Mouse (Mus musculus): ENCODE measurements around the gene Best2.

The Best2 gene

DNA sequence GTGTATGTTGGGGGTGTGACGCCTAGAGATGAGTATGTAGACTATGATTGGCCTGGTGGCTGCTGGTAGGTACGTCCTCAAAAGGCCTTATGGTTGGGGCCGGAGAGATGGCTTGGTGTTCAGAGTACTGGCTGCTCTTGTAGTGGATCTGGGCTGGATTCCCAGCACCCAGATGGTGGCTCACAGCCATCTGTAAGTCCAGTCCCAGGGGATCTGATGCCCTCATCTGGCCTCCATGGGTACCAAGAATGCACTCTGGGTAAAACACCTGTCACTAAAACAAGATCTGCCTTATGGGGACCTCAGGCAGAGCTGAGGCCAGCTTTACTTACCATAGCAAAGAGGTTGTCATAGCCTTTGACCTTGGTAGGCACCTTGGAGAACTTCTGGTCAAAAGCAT, 9.5 kb upstream of the Best2 start:
- DNase-seq (ENCODE audit: low read depth in 2 of 2, low spot score in 2 of 2): no peak

DNA sequence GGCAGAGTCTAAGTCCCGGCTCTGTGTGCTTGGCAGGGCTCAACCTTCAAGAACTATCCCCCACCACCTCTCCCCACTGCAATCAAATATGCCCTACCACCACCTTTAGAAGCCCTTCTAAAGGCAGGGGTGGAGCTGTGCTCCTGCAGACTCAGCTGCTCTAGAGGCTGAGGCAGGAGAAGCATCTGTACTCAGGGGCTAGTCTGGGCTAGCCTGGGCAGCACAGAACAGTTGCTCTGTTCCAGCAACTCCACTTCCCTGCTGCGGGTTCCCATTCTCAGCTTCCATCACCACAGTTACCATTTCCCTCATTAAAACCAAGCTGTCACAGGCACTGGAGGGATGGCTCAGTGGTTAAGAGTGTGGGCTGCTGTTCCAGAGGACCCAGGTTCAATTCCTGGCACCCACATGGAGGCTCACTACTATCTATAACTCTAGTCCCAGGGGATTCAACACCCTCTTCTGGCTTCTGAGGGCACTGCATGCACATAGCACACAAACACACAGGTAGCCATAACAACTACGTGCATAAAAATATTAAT, 7.3 kb upstream of the Best2 start:
- no peak for DNase-seq (ENCODE audit: low read depth in 2 of 2, low spot score in 2 of 2)

DNA sequence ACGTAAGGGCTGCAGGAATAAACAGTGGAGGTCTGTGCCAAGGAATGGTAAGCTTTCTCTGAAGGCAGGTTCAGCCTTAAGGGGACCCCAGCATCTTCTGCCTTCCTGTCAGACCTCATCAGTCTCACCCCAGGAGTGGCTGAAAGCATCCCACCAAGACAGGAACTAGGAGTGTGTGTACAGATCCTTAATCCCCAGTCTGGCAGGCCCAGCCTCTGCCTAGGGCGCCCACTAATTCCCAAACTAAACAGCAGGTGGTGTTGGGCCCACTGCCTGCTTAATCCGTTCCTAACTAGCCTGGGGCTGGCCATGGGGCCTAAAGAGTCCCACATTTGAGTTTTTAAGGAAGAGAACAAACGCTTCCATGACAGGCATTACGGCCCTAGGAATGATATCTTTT, 2.9 kb upstream of the Best2 start:
- no peak for DNase-seq (ENCODE audit: low read depth in 2 of 2, low spot score in 2 of 2)

DNA sequence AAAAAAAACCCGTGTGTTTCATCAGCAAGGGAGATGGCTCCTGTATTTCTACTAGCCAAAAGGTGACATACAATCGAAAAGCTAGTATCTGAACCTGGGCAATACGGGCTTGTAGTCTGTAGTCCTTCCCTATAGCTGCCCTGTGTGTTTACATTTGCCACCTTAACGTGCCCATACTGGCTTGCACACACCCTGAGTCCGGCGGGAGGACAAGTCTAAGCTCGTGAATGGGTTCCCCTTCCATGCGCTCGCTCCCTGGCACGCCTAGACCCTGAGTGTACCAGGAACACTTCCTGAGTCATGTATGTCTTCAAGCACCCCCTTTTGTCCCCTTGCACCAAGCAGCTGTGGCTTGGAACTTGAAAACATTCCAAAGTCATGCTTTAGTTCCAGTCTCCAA, 2.4 kb upstream of the Best2 start:
- no peak for DNase-seq (ENCODE audit: low read depth in 2 of 2, low spot score in 2 of 2)

DNA sequence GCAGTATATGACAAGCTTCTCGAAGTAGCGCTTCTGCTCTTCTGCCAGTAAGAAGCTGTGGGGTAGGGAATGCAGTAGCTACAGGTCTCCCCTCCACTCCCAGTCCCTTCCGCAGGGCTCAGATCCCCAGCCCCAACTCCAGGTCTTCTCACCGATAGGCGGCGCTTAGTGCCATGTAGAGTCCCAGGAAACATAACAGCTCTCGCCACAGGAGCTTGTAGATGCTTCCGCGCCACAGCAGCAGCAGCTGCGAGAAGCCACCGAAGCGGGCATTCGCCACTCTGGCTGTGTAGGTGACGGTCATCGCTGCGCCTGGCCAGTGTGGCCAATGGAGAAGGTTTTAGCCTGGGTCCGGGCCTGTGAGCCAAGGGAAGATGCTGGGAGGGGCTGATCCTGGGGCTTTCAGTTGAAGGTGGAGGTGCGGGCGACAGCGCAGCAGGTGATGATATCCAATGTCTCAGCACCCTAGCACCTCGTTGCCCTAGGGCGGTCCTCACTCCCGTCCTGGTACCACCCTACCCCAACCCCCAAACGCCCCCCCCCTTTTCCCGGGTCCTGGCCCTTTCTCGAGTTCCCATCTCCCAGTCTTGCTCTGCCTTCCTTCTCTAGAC, 996 bp downstream of the Best2 start:
- DNase-seq (ENCODE audit: low read depth in 2 of 2, low spot score in 2 of 2): peak; percentile 75 to 78

DNA sequence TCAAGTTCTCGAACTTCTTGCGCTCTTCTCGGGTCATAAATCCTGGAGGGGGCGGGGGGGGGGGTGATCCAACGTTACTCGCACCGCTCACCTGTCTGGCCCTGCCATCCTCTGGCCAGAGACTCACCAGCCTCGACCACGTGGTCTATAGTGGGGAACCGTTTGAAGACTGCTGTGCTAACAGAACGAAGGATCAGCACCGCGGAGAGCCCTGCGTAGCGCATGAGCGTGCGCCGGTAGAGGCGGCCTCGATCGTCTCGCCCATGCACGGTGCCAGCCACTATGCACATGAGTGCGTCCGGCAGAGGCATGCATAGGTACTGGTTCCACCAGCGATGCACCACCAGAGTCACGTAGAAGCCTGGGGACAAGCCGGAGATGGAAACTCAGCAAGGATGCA, 3.1 kb downstream of the Best2 start:
- DNase-seq (ENCODE audit: low read depth in 2 of 2, low spot score in 2 of 2): no peak

DNA sequence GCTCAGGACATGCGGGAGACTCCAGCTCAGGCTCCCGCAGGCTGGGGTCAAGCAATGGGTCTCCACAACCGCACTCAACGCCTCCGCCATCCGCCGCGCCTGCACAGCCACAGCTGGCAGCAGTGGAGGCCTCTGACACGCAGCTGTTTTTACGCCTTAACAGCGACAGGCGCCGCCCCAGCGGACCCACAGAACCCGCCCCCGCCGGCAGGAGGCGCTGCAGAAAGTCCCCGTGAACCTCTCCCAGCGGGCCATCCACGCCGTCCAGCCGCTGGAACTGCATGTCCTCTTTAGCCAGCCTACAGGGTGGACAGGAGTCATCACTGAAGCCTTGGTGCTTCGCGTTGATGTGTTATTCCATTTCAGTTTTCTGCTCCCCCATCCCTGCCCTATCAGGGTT, 6.6 kb downstream of the Best2 start:
- peak; percentile 45 to 51 for DNase-seq (ENCODE audit: low read depth in 2 of 2, low spot score in 2 of 2)

DNA sequence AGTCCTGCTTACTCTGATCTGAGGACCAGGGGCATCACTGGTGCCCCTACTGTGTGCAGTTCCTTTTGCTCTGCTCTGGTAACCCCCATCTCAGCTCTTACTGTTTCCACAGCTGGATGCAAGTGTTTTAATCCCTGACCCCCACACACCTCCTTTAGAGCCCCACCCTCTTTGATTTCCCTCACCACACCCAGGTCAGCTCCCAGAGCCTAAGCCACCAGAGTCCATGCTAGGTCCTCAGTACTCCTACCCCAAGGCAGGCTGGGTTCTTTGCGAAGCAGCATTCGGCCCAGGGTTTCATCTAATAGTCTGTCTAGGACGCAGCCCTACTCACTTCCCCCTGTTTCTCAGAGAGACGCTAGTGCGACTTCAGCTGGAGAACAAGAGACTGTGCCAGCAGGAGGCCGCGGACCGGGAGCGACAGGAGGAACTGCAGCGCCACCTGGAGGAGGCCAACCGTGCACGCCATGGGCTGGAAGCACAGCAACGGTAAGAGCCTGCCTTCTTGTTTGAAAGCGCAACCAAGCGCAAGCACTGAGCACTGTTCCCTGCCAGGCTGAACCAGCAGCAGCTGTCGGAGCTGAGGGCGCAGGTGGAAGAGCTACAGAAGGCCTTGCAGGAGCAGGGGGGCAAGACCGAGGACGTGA, 16.6 kb downstream of the Best2 start:
- DNase-seq (ENCODE audit: low read depth in 2 of 2, low spot score in 2 of 2): peak; percentile 89 to 94

DNA sequence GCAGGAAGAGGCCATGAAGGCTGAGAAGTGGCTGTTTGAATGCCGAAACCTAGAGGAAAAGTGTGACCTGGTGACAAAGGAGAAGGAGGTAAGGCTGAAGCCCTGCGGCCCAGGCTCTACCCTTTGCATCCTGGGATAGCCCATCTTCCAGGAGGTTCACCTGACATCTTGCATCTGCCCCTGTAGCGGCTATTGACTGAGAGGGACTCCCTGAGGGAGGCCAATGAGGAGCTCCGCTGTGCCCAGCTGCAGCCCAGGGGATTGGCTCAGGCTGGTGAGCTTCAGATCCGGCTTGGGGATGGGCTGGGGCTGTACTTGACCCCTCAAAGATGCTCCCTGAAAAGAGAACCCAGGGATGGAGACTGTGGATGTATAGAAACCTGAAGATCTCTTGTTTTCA, 17.4 kb downstream of the Best2 start:
- no peak for DNase-seq (ENCODE audit: low read depth in 2 of 2, low spot score in 2 of 2)

DNA sequence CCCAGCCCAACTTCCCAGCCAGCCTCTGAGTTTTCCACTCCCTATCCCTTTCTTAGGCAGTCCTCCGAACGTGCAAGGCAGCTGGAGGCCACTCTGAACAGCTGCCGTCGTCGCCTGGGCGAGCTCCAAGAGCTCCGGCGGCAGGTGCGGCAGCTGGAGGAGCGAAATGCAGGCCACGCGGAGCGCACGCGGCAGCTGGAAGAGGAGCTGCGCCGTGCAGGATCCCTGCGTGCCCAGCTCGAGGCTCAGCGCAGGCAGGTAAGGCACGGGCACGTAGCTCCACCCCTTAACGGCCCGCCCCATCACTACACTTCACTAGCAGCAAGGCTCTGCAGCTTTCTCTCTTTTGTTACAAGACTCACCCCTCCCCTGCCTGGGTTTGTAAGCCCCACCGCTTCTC, 18.7 kb downstream of the Best2 start:
- no peak for DNase-seq (ENCODE audit: low read depth in 2 of 2, low spot score in 2 of 2)

DNA sequence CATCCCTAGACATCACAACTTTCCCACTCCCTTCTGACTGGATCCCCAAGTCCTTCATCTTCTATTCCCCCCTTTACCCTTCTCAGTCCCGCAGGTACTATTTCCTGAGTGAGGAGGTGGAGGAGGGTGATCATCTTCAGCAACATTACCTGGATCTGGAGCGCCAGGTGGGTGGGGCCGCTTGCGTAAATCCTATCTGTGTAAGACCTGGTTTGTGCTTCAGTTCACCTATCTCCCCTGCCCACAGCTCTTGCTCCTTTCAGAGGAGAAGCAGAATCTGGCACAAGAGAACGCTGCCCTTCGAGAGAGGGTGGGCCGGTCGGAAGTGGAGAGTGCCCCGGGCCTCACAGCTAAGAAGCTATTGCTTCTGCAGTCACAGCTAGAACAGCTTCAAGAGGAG, 20.0 kb downstream of the Best2 start:
- no peak for DNase-seq (ENCODE audit: low read depth in 2 of 2, low spot score in 2 of 2)

DNA sequence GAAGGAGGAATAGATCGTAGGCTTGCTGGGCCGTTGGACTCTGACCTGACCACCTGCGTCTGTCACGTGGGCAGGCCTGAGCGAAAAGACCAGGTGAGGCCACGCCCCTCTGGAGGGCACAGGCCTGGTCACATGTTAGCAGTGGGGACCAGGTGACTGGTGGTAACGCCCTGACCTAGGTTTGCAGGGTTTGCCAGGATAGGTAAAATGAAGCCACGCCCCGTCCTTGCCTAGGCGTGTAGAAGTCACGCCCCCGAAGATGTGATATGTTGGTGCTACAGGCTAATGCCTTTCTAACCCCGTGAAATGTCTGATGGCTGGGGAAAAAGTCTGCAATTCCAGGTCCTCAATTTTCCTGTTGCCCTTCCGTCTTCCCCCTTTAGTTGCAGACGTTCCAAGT, 23.5 kb downstream of the Best2 start:
- DNase-seq (ENCODE audit: low read depth in 2 of 2, low spot score in 2 of 2): peak in 1 of 2 experiments; percentile 25

DNA sequence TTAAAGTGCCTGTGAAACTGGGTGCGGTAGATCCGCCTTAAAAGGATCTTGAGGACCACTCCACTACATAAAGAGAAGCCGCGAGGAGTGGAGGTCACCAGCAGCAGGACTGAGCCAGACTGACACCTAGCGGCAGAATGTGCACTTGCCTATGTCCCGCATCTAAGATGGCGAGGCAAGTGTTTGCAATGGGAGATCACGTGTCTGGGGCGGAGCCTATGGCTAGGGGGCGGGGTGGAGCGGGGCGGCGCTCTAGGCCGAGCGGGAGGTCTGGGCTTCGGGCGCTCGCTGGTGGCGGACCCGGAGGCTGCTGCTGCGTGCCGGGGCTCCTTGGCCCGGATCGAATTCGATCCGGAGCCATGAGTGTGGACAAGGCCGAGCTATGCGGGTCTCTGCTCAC, 24.0 kb downstream of the Best2 start, which contains the start of gene Hook2:
Hook2 (plus strand) TSS at position 255 of the 400 bp plus-strand sequence.
- DNase-seq (ENCODE audit: low read depth in 2 of 2, low spot score in 2 of 2): peak; percentile 94 to 97

DNA sequence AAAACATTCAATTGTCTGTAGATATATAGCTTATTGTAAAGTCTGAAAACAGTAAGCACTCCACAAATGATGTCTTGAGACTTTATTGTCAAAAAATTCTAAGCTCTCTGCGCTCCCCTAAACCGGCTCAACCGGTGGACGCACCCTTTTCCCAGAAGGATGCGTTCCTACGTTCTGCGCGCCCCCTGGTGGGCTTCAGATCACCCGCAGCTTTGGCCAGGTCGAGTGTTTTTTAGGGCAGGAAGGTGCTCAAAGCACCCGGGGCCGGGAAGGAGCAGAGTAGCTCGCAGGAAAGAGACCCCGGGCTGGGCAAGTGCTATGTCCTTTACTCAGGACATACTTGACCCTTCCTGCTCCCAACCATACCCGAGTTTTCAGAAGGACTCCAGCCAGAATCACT, 24.5 kb downstream of the Best2 start:
- DNase-seq (ENCODE audit: low read depth in 2 of 2, low spot score in 2 of 2): peak; percentile 83 to 89

DNA sequence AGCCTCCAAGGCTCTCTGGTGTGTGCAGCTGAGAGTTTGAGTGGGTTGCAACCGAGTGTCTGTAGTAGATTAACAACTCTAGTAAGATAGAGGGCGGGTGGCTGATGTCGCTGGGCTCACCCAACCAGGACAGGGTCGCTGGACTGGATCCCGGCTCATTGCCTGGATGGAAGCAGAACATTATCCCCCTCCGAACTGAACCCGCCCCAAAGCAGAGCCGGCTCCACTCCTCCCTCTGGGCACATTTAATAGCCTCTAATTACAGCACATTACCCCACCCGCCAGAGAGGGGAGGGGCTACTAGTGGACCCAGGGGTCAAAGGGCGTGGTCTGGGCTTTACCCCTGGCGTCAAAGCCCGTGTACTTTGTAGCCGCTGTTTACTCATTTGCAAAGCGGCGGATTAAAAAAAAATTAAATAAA, 25.0 kb downstream of the Best2 start:
- DNase-seq (ENCODE audit: low read depth in 2 of 2, low spot score in 2 of 2): no peak

DNA sequence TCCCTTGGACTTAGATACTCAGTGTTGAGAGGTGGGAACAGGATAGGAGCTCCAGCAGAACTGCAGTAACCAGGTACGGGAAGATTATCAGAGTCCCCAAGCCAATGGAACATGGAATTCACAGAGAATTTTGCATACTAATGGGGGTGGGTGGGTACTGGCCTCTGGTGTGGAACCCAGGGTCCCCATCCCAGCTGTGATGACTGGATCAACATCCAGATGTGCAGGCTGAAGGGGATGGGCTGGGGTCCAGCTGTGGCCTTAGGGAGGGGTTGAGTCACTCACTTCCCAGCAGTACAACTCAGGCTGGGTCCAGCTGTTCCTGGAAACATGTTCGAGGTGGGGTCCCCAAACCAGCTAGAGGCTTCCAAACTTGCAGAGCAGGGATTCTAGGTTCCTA, 26.4 kb downstream of the Best2 start:
- DNase-seq (ENCODE audit: low read depth in 2 of 2, low spot score in 2 of 2): no peak

DNA sequence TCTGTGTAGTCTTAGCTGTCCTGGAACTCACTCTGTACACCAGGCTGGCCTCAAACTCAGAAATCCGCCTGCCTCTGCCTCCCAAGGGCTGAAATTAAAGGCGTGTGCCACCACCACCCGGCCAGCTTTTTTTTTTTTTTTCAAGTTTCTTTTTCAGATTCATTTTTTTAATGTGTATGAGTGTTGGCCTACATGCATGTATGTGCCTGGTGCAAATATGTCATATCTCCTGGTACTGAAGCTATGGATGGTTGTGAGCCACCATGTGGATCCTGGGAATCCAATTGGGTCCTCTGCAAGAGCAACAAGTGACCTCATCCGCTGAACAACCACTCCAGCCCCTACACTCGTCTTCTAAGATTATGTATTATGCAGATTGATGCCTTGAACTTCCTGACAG, 26.9 kb downstream of the Best2 start:
- no peak for DNase-seq (ENCODE audit: low read depth in 2 of 2, low spot score in 2 of 2)

DNA sequence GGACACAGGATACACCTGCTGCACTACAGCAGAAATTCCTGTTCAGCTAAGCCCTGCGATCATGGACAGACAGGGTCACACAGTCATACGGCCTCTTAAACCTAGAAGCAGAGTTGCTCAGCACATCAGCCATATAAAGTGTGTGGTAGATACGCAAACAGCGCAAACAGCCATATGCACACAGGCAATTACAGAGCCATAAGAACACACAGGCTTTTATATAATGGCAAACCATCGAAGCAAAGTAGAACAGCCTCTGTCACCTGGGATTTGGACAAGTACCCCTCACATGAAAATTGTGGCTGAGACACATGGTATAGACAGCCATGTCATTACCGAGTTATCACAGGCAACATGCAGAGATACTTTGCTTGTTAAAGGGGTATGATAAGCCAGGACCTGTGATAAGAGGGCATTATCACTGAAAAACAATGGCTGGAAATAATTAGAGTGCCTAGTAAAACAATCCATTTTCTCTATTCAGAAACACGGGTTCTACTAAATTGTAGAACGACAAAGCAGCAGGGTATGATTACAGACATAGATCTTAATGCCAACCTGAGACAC, 27.9 kb downstream of the Best2 start:
- DNase-seq (ENCODE audit: low read depth in 2 of 2, low spot score in 2 of 2): no peak

DNA sequence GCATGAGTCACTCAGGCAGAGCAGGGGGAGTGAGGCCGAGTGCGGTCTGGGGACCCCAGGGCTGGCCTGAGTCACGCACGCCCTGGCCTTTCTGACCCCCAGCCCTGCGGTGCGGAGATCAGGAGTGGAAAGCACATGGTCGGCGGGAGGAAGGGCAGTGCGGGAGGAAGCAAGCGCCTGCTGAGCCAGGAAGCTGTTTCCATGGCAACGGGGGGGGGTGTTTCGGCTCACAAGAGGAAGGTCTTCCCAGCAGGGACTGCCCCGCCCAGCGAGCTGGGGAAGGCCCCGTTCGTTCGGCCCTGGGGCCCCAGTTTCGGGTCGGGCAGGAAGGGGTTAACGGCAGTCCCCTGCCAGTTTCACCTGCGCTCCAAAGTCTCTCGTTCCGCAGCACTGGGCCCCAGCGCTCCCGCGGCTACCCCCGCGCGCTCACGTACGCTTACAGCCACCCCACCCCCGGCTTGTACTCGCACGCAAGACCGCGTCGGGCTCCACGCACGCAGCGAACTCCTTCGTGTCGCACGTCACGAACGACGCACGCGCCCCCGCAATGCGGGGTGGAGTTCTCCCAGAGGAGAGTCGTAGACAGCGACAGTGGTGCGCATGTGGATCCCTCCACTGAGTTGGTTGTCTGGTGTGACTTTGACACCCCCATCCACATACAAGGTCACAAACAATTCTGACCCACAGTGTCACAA, 28.5 kb downstream of the Best2 start:
- DNase-seq (ENCODE audit: low read depth in 2 of 2, low spot score in 2 of 2): peak; percentile 94 to 96

DNA sequence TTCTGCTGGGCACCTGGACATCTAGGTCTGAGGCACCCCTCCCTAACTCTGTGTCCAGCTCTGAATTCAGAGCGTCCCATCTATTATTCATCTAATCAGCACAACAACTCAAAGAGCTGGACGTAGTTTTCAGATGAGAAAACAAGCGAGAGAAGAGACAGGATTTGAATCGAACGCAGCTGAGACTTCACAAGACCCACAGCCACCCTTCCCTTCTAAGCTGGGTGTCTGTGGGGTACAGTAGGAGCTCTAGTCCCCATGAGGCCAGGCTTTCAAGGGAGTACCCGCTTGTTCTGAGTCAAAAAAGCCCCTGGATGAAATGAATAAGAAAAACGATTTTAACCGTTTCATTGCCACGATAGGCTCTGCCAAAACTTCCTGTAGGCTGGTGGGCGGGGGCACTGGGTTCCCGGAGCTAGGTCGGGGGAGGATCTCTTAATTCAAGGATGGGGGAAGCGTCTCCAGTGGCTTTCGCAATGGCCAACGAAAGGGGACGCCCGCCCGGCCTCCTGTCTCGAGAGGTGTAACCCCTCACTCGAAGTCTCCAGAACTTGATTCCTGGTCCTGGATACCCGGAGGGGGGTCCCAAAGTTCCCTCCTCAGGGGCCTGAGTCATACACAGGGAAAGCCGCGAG, 29.2 kb downstream of the Best2 start:
- DNase-seq (ENCODE audit: low read depth in 2 of 2, low spot score in 2 of 2): peak in 1 of 2 experiments; percentile 25

DNA sequence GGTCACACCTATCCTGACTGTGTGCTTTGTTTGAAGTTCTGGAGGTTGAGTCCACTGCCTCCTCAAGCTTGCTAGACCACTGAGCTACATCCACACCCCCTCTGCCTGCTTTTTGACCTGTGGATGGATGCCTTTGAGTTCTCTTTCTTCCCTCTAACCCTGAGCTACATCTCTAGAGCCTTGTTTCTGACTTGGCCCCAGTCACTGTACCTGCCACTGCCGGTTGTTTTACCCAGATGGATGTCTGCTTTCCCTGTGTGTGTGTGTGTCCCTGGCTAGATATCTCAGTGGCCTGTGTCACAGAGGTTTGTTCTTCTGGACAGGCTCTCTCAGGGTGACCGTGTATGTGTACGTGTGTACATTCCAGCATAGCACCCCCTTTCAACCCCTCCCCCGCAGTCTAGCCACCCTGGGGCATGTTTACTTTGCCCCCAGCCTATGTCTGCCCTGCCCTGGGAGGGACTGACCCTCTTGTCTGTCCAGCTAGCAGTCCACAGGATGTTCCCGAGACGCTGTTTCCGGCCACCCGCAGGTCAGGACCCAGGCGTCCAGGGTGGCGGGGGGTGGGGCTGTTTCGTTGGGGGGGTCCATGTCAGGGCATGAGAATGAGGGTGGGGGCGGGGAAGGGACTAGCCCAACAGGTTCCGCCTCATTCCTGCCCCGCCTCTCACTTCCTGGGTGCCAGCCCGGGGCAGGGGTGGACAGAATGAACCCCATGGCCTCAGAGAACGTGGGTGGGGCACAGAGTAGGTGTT, 29.9 kb downstream of the Best2 start:
- DNase-seq (ENCODE audit: low read depth in 2 of 2, low spot score in 2 of 2): no peak
